Mouse (Mus musculus) embryonic facial prominence, embryonic 13.5 days (tissue): ENCODE measurements around the gene Uba5. TPM values are rescaled to one million over a fixed set of nuclear protein-coding genes. Genes with fewer than 3 reads are reported as not detected.

Experiments
- ATAC-seq: fragments of 200-750 bp; cut with Nextera tagmentation; 2 replicates; pipeline ENCODE4 v1.8.0; 2017; ENCODE audit warnings: low read depth; ENCODE audit not compliant: insufficient number of reproducible peaks, insufficient read depth, low FRiP score, low TSS enrichment
- H3K27ac ChIP-seq: fragments of 300-500 bp; sonication (generic); 2 replicates; pipeline ENCODE4 v1.5.1; 2015; ENCODE audit warnings: moderate library complexity, mild to moderate bottlenecking, inconsistent platforms
- H3K27me3 ChIP-seq: fragments of 300-500 bp; sonication (generic); 2 replicates; pipeline ENCODE4 v1.6.1; 2015; ENCODE audit warnings: mild to moderate bottlenecking, inconsistent platforms
- H3K36me3 ChIP-seq: fragments of 300-500 bp; sonication (generic); 2 replicates; pipeline ENCODE4 v1.6.1; 2015; ENCODE audit warnings: mild to moderate bottlenecking, inconsistent platforms
- H3K4me1 ChIP-seq: fragments of 300-500 bp; sonication (generic); 2 replicates; pipeline ENCODE4 v1.6.1; 2015; ENCODE audit warnings: inconsistent platforms
- H3K4me2 ChIP-seq: fragments of 300-500 bp; sonication (generic); 2 replicates; pipeline ENCODE4 v1.6.1; 2015; ENCODE audit warnings: moderate library complexity, mild to moderate bottlenecking, inconsistent platforms
- H3K4me3 ChIP-seq: fragments of 300-500 bp; sonication (generic); 2 replicates; pipeline ENCODE4 v1.5.1; 2015; ENCODE audit warnings: mild to moderate bottlenecking, inconsistent platforms
- H3K9ac ChIP-seq: fragments of 300-500 bp; sonication (generic); 2 replicates; pipeline ENCODE4 v1.6.1; 2015; ENCODE audit warnings: mild to moderate bottlenecking, inconsistent platforms
- H3K9me3 ChIP-seq: fragments of 300-500 bp; sonication (generic); 2 replicates; pipeline ENCODE4 v1.6.1; 2016; ENCODE audit warnings: inconsistent platforms
- WGBS: fragments of 180-500 bp; shearing (Covaris S2); methylation state at CpG from one replicate; pipeline ENCODE4 v1.1.7; 2015; ENCODE audit warnings: mixed read lengths; 5-methylcytosine and 5-hydroxymethylcytosine counted together
- polyA plus RNA-seq: library from polyadenylated mRNA; unstranded; fragments of >200 nt; fragmentation: Nextera tagmentation; extraction: Ambion mirVana; gene quantifications from 2 replicates; pipeline ENCODE4 v1.2.1, GENCODE M21; 2015

Uba5 gene
- polyA plus RNA-seq, 1 experiment from 2014 or later = 64.3 TPM

GRCm38 (mm10) chr9:104098256-104098655, 35.3 kb upstream of the Uba5 start:
- H3K9ac ChIP-seq = no peak overlapping the region
- no peaks in the 10 kb centered on the region for H3K27me3 ChIP-seq
- H3K27ac ChIP-seq = no peak overlapping the region
- ATAC-seq = no peak
- H3K4me1 ChIP-seq = peaks cover 19% of the 10 kb centered on the region
- H3K36me3 ChIP-seq = peaks cover 5% of the 10 kb centered on the region; the same call in 1 of the 2 replicates
- H3K4me3 ChIP-seq = no peak overlapping the region
- WGBS = 58% methylated on average over 5 of the region's 5 CpGs
- H3K4me2 ChIP-seq = no peak overlapping the region
- no peaks in the 10 kb centered on the region for H3K9me3 ChIP-seq

DNA sequence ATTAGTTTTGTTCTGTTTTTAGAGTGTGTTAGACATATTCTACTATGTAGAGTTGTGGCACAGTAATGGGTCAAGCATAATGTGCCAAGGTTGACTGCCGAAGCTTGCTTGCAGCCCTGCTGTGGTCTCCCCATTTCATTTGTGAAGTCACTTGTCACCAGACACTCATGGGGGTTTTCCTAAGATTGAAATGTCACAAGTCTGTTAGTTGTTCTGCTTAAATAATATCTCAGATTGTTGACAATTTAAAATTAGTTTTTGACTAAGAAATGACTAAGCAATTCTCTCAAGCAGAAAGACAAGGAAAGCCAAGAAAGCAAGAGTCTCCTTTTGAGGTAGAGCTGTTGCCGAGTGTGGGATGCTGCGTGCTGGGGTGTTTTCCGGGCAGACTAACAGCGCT, 30.0 kb upstream of the Uba5 start:
- Histone ChIP-seq H3K4me2 (no peak overlapping the region), H3K4me1 (peaks cover 12% of the 10 kb centered on the region), H3K9ac (no peak overlapping the region), H3K27ac (no peak overlapping the region), H3K27me3 (no peaks in the 10 kb centered on the region), H3K4me3 (no peak overlapping the region), H3K9me3 (no peaks in the 10 kb centered on the region), H3K36me3 (0 out of 2 replicates have a peak, but pooled peaks cover 3% of the 10 kb centered on the region)
- WGBS = 92% methylated on average over 5 of the region's 5 CpGs
- ATAC-seq = no peak

DNA sequence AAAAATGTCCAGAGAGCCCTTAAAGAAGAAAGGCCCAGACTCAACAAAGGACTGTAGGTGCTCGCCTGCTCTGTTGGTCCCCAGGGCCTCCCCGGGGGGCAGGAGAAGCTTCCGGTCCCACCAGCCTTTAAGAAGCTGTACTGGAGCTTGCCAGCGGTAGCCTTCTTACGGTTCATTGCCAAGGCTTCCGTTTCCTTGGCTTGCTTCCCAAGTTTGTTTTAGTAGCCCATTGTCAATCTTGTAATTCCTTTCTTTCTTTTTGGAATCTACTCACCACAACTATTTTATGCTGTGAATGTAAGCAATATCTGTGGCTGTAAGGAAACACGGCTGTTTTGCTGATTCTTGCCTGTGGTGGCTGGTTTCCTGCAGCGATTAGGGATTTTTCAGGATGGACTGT, 25.6 kb upstream of the Uba5 start:
- ATAC-seq = no peak
- no peaks in the 10 kb centered on the region for H3K9me3 ChIP-seq
- 0 out of 2 replicates have a peak, but pooled peaks cover 11% of the 10 kb centered on the region for H3K36me3 ChIP-seq
- peaks cover 12% of the 10 kb centered on the region for H3K4me1 ChIP-seq
- no peak overlapping the region for H3K9ac ChIP-seq
- WGBS = 48% methylated on average over 8 of the region's 8 CpGs
- no peaks in the 10 kb centered on the region for H3K27me3 ChIP-seq
- H3K27ac ChIP-seq = peak overlapping the region; percentile 77
- H3K4me3 ChIP-seq = no peak overlapping the region
- H3K4me2 ChIP-seq = peak overlapping the region; percentile 14; the same call in 1 of the 2 replicates

GRCm38 (mm10) chr9:104085730-104086429, 22.9 kb upstream of the Uba5 start:
- no peak overlapping the region for H3K4me3 ChIP-seq
- 0 out of 2 replicates have a peak, but pooled peaks cover 9% of the 10 kb centered on the region for H3K36me3 ChIP-seq
- H3K9ac ChIP-seq = no peak overlapping the region
- 62% methylated on average over 4 of the region's 4 CpGs for WGBS
- H3K27me3 ChIP-seq = no peaks in the 10 kb centered on the region
- peaks cover 12% of the 10 kb centered on the region for H3K4me1 ChIP-seq
- H3K9me3 ChIP-seq = no peaks in the 10 kb centered on the region
- no peak overlapping the region for H3K4me2 ChIP-seq
- 0 out of 2 replicates have a peak, but pooled peaks have one; percentile 69 for ATAC-seq
- peak overlapping the region; percentile 17; the same call in 1 of the 2 replicates for H3K27ac ChIP-seq

DNA sequence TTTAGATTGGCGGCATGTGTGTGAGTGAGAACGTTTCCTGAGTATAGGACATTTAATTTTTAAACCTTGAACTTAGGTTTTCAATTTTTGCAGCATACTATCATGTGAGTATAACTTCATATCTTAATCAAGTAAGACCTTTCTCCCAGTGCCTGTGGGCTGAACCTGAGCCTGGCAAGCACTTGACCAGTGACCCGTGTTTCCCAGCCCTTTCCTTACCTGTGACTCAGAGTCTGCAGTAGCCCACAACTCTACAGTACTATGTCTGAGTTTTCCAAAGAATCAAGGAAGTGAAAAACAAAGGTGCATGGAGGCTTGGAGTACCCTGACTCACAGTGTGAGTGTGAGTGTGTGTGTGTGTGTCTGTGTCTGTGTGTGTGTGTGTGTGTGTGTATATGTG, 17.1 kb upstream of the Uba5 start:
- no peak overlapping the region for H3K4me2 ChIP-seq
- H3K9me3 ChIP-seq = no peaks in the 10 kb centered on the region
- no peak overlapping the region for H3K4me3 ChIP-seq
- no peak for ATAC-seq
- WGBS = 67% methylated on average over 3 of the region's 3 CpGs
- H3K27ac ChIP-seq = no peak overlapping the region
- no peaks in the 10 kb centered on the region for H3K4me1 ChIP-seq
- no peak overlapping the region for H3K9ac ChIP-seq
- H3K27me3 ChIP-seq = no peaks in the 10 kb centered on the region
- 0 out of 2 replicates have a peak, but pooled peaks cover 9% of the 10 kb centered on the region for H3K36me3 ChIP-seq

DNA sequence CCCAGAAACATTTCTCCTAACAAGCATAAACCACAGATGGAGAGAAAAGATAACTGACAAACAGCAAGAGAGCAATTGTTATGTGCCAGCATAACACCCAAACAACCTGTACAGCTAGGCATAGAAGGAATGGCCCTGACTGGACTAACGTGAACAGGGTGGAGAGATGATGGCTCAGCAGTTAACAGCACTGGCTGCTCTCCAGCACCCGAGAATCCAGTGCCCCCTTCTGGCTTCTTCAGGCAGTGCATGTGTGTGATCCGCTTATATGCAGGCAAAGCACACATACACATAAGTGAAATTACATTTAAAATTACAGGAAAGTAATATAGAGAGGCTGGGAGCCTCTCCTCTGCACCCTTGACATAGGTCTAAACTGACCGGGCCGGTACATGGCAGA, 16.4 kb upstream of the Uba5 start:
- H3K4me2 ChIP-seq = no peak overlapping the region
- no peaks in the 10 kb centered on the region for H3K27me3 ChIP-seq
- no peak overlapping the region for H3K27ac ChIP-seq
- H3K4me1 ChIP-seq = no peaks in the 10 kb centered on the region
- no peak overlapping the region for H3K9ac ChIP-seq
- no peaks in the 10 kb centered on the region for H3K9me3 ChIP-seq
- ATAC-seq = no peak
- 0 out of 2 replicates have a peak, but pooled peaks cover 4% of the 10 kb centered on the region for H3K36me3 ChIP-seq
- WGBS = 41% methylated on average over 5 of the region's 5 CpGs
- H3K4me3 ChIP-seq = no peak overlapping the region

GRCm38 (mm10) chr9:104078780-104079179, 15.8 kb upstream of the Uba5 start:
- H3K4me1 ChIP-seq = no peaks in the 10 kb centered on the region
- H3K27ac ChIP-seq = no peak overlapping the region
- no peak overlapping the region for H3K4me3 ChIP-seq
- no peak overlapping the region for H3K4me2 ChIP-seq
- H3K27me3 ChIP-seq = no peaks in the 10 kb centered on the region
- H3K36me3 ChIP-seq = no peaks in the 10 kb centered on the region
- WGBS = 91% methylated on average over 1 of the region's 1 CpGs
- no peaks in the 10 kb centered on the region for H3K9me3 ChIP-seq
- ATAC-seq = no peak
- no peak overlapping the region for H3K9ac ChIP-seq

DNA sequence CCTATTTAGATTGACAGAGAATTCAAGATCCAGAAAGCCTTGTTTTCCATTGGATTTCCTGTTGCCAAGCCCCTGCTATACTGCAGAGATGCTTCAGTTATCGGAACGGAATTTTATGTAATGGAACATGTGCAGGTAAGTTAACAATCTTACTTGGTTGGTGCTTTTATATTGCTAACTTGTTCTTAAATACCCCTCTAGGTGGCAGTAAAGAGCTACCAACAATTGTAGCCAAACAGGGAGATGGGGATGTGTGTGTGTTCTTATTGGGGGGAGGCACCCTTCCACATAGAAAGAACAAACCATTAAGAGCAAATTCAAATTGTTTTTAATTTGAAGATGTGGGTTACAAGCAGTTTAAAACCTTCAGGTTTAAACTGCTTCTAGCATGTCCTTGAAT, 12.9 kb upstream of the Uba5 start:
- no peak overlapping the region for H3K4me2 ChIP-seq
- H3K9me3 ChIP-seq = no peaks in the 10 kb centered on the region
- no peak overlapping the region for H3K27ac ChIP-seq
- no peaks in the 10 kb centered on the region for H3K4me1 ChIP-seq
- no peak overlapping the region for H3K9ac ChIP-seq
- no peaks in the 10 kb centered on the region for H3K27me3 ChIP-seq
- 64% methylated on average over 2 of the region's 2 CpGs for WGBS
- no peak for ATAC-seq
- H3K4me3 ChIP-seq = no peak overlapping the region
- H3K36me3 ChIP-seq = no peaks in the 10 kb centered on the region

DNA sequence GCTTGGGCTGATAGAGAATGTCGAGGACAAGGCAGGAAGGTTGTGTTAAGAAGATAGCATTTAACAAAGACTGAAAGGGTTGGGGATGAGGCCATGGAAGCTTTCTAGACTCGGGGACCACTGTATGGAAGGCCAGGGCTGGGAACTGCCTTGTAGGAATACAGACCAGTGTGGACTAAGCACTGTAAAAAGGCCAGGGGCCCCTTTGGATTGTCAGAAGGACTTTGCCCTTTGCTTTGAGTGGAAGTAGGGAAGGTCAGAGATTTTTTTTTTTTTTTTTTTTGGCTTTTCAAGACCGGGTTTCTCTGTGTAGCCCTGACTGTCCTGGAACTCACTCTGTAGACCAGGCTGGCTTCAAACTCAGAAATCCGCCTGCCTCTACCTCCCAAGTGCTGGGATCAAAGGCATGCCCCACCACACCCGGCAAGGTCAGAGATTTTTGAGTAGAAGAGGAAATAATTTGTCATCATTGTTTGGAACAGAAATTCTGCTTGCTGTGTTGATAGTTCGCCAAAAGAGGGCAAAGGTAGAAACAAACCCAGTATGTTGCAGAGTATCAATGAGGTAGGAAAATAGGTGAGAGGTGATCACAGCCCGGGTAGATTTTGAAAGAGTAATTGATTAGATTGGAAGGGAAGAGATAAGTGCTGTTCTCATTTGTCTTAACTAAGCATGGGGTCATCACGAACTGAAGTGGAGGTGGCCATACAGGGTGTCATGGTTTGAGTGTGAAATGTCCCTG, 8.1 kb upstream of the Uba5 start:
- no peaks in the 10 kb centered on the region for H3K4me1 ChIP-seq

GRCm38 (mm10) chr9:104070241-104070640, 7.3 kb upstream of the Uba5 start:
- no peak for ATAC-seq
- H3K27me3 ChIP-seq = no peaks in the 10 kb centered on the region

More for the DNA sequence above, 8.1 kb upstream of the Uba5 start:
- Histone ChIP-seq H3K27ac (no peak overlapping the region), H3K4me3 (no peak overlapping the region), H3K36me3 (no peaks in the 10 kb centered on the region), H3K4me2 (no peak overlapping the region), H3K9ac (no peak overlapping the region), H3K27me3 (no peaks in the 10 kb centered on the region), H3K9me3 (no peaks in the 10 kb centered on the region)
- WGBS = 79% methylated on average over 8 of the region's 8 CpGs
- no peak for ATAC-seq

GRCm38 (mm10) chr9:104064571-104064970, 1.6 kb upstream of the Uba5 start:
- ATAC-seq = no peak
- Histone ChIP-seq H3K4me3 (no peak overlapping the region), H3K36me3 (peaks cover 17% of the 10 kb centered on the region), H3K4me1 (peaks cover 19% of the 10 kb centered on the region), H3K9me3 (no peaks in the 10 kb centered on the region), H3K27me3 (no peaks in the 10 kb centered on the region), H3K4me2 (no peak overlapping the region; the same call in 1 of the 2 replicates), H3K27ac (no peak overlapping the region), H3K9ac (no peak overlapping the region)
- 30% methylated on average over 1 of the region's 1 CpGs for WGBS

More at GRCm38 (mm10) chr9:104070241-104070640, 7.3 kb upstream of the Uba5 start:
- Histone ChIP-seq H3K9ac (no peak overlapping the region), H3K9me3 (no peaks in the 10 kb centered on the region), H3K27ac (no peak overlapping the region), H3K4me2 (no peak overlapping the region), H3K4me1 (no peaks in the 10 kb centered on the region), H3K4me3 (no peak overlapping the region), H3K36me3 (no peaks in the 10 kb centered on the region)
- WGBS = 77% methylated on average over 4 of the region's 4 CpGs
